Mouse (Mus musculus): ENCODE results near the gene Rbfox3. TPM values are rescaled to one million over a fixed set of nuclear protein-coding genes. Genes with fewer than 3 reads are reported as not detected.

The Rbfox3 gene
- polyA plus RNA-seq, 1 experiment = not detected

GRCm38 (mm10) chr11:118555631-118556030, 355.8 kb downstream of the Rbfox3 start:
- TF ChIP-seq CTCF (IDR thresholded peaks at IDR 0.05; ENCODE audit: low read depth, low read length) (no peak), POLR2A (IDR thresholded peaks at IDR 0.05; ENCODE audit: borderline replicate concordance, low read depth, low read length) (no peak)
- H3K4me3 ChIP-seq (ENCODE audit: insufficient read depth, low read length) = no peak overlapping the region
- no peaks in the 10 kb centered on the region for H3K4me1 ChIP-seq (ENCODE audit: control insufficient read depth, insufficient read depth, low read length)
- no peak overlapping the region for H3K27ac ChIP-seq (ENCODE audit: insufficient read depth, low read depth, low read length)

GRCm38 (mm10) chr11:118554542-118554941, 356.9 kb downstream of the Rbfox3 start:
- no peak overlapping the region for H3K4me3 ChIP-seq (ENCODE audit: insufficient read depth, low read length)
- H3K4me1 ChIP-seq (ENCODE audit: control insufficient read depth, insufficient read depth, low read length) = no peaks in the 10 kb centered on the region
- no peak for TF ChIP-seq CTCF (IDR thresholded peaks at IDR 0.05; ENCODE audit: low read depth, low read length)
- TF ChIP-seq POLR2A (IDR thresholded peaks at IDR 0.05; ENCODE audit: borderline replicate concordance, low read depth, low read length) = no peak
- H3K27ac ChIP-seq (ENCODE audit: insufficient read depth, low read depth, low read length) = no peak overlapping the region

DNA sequence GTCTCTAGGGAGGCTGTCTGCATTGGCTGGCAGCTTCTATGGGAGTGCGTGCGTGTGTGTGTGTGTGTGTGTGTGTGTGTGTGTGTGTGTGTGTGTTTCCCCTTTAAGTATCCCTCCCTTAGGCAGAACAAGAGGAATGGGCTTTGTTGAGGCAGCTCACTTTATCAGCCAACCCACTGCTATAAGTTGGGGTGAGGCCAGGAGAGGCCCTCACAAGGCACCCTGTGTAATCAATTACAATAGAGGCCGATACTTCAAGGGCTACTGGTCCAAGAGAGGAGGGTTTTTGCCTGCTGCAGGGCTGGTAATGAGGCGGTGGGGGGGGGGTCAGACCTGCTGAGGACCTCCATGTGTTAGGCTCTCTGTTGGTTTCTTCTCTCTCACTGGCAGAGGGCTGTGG, 357.5 kb downstream of the Rbfox3 start:
- H3K4me1 ChIP-seq (ENCODE audit: control insufficient read depth, insufficient read depth, low read length) = no peaks in the 10 kb centered on the region
- H3K4me3 ChIP-seq (ENCODE audit: insufficient read depth, low read length) = no peak overlapping the region
- TF ChIP-seq CTCF (IDR thresholded peaks at IDR 0.05; ENCODE audit: low read depth, low read length) (no peak), POLR2A (IDR thresholded peaks at IDR 0.05; ENCODE audit: borderline replicate concordance, low read depth, low read length) (no peak)
- H3K27ac ChIP-seq (ENCODE audit: insufficient read depth, low read depth, low read length) = no peak overlapping the region

DNA sequence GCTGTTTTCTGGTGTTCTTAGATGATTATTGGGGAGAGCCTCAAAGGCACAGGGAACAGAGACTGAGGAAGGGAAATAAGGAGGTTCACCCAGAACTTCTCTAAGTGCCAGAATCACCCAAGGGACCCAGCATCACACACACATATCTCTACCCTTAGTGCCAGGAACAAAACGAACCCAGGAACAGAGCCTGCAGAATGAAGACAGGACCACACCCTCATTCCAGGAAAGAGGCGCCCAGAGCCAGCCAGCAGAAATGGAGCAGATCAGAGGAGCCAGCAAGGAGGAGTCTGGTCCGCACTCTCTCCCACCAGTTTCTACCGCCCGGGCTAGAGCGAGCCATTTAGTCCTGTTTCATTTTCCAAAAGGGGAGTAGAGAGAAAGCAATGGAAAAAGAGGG, 358.4 kb downstream of the Rbfox3 start:
- no peaks in the 10 kb centered on the region for H3K4me1 ChIP-seq (ENCODE audit: control insufficient read depth, insufficient read depth, low read length)
- TF ChIP-seq POLR2A (IDR thresholded peaks at IDR 0.05; ENCODE audit: borderline replicate concordance, low read depth, low read length) (no peak), CTCF (IDR thresholded peaks at IDR 0.05; ENCODE audit: low read depth, low read length) (no peak)

DNA sequence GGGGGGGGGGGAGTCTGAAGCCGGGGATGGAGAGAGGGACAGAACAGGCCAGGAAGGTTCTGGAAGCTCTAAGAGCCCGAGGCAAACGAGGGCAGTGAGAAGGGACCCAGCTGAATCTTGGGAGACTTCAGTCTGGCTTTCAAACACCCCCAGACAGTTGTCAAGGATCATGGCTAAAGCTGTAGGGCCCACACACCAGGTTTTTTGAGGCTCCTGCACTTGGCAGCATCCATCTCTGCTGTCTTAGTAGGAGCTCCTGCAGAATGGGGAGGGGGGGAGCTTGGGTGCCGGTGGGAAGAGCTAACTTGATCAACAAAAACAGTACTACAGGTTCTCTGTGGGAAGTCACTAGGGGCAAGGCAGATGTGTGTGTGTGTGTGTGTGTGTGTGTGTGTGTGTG, 358.9 kb downstream of the Rbfox3 start:
- TF ChIP-seq POLR2A (IDR thresholded peaks at IDR 0.05; ENCODE audit: borderline replicate concordance, low read depth, low read length) (no peak), CTCF (IDR thresholded peaks at IDR 0.05; ENCODE audit: low read depth, low read length) (no peak)
- no peaks in the 10 kb centered on the region for H3K4me1 ChIP-seq (ENCODE audit: control insufficient read depth, insufficient read depth, low read length)
- H3K27ac ChIP-seq (ENCODE audit: insufficient read depth, low read depth, low read length) = no peak overlapping the region
- no peak overlapping the region for H3K4me3 ChIP-seq (ENCODE audit: insufficient read depth, low read length)

More for the DNA sequence above, 358.4 kb downstream of the Rbfox3 start:
- Histone ChIP-seq H3K4me3 (ENCODE audit: insufficient read depth, low read length) (no peak overlapping the region), H3K27ac (ENCODE audit: insufficient read depth, low read depth, low read length) (no peak overlapping the region)

DNA sequence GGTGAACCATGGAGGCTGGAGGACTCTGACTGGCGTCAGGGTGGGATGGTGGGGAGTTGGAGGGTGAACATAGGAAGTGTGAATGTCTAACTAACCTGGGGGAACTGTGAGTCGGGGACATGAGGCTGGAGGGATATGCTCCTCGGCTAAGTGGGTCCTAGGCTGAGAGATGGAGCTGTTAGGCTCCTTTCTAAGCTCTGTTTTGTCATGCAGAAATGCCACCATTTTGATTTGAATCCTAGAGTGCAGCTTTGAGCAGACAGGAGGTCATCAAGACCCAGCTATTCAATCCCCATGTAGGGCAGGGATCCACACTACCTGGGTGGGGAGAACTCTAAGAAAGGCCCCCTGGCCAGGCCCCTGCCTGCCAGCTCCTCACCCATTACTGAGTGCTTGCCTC, 359.7 kb downstream of the Rbfox3 start:
- Histone ChIP-seq H3K4me3 (ENCODE audit: insufficient read depth, low read length) (no peak overlapping the region), H3K27ac (ENCODE audit: insufficient read depth, low read depth, low read length) (no peak overlapping the region), H3K4me1 (ENCODE audit: control insufficient read depth, insufficient read depth, low read length) (no peaks in the 10 kb centered on the region)
- TF ChIP-seq CTCF (IDR thresholded peaks at IDR 0.05; ENCODE audit: low read depth, low read length) (no peak), POLR2A (IDR thresholded peaks at IDR 0.05; ENCODE audit: borderline replicate concordance, low read depth, low read length) (no peak)

DNA sequence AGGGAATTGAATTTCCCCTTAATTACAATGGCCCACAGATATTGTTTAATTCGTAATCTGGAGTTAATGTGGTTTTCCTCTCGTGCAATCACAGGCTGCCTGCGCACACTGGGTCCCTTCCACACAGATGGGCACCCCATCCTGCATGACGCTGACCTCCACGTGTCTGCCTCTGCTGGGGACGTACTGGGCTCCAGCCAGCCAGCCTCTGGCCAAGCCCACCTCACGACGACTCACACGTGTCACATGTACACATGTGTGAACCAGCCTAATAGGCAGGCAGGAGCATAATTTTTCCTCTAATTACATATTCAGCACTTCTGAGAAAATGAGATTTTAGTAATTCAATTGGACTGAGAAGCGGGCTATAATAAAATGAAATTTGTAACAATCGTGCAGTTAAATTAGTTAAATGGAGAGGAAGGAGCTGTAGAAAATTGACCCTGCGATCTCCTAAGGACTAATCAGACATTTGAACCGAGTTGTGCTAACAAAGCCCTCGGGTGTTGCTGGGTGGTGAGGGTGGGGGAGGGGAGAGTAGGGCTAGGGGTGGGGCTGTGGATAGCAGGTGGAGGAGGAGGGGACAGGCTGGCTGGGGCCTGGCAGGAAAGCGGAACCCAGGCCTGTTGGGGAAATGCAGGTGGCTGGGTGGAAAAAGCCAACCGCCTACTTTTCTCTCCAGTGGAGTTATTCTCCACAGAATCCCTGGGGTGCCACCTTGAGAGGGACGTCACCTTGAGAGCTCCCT, 360.4 kb downstream of the Rbfox3 start:
- no peak overlapping the region for H3K27ac ChIP-seq (ENCODE audit: insufficient read depth, low read depth, low read length)
- H3K4me3 ChIP-seq (ENCODE audit: insufficient read depth, low read length) = no peak overlapping the region
- no peak for TF ChIP-seq POLR2A (IDR thresholded peaks at IDR 0.05; ENCODE audit: borderline replicate concordance, low read depth, low read length)
- no peak for TF ChIP-seq CTCF (IDR thresholded peaks at IDR 0.05; ENCODE audit: low read depth, low read length)
- no peaks in the 10 kb centered on the region for H3K4me1 ChIP-seq (ENCODE audit: control insufficient read depth, insufficient read depth, low read length)

GRCm38 (mm10) chr11:118548242-118548641, 363.2 kb downstream of the Rbfox3 start:
- no peak overlapping the region for H3K4me3 ChIP-seq (ENCODE audit: insufficient read depth, low read length)
- TF ChIP-seq CTCF (IDR thresholded peaks at IDR 0.05; ENCODE audit: low read depth, low read length) (no peak), POLR2A (IDR thresholded peaks at IDR 0.05; ENCODE audit: borderline replicate concordance, low read depth, low read length) (no peak)
- H3K4me1 ChIP-seq (ENCODE audit: control insufficient read depth, insufficient read depth, low read length) = no peaks in the 10 kb centered on the region
- H3K27ac ChIP-seq (ENCODE audit: insufficient read depth, low read depth, low read length) = no peak overlapping the region

- TF ChIP-seq POLR2A (IDR thresholded peaks at IDR 0.05; ENCODE audit: borderline replicate concordance, low read depth, low read length) = no peak
- TF ChIP-seq CTCF (IDR thresholded peaks at IDR 0.05; ENCODE audit: low read depth, low read length) = no peak
- Histone ChIP-seq H3K27ac (ENCODE audit: insufficient read depth, low read depth, low read length) (no peak overlapping the region), H3K4me1 (ENCODE audit: control insufficient read depth, insufficient read depth, low read length) (no peaks in the 10 kb centered on the region), H3K4me3 (ENCODE audit: insufficient read depth, low read length) (no peak overlapping the region)
These were observed 365.1 kb downstream of the Rbfox3 start for GRCm38 (mm10) chr11:118546269-118546668.

GRCm38 (mm10) chr11:118545690-118546089, 365.7 kb downstream of the Rbfox3 start:
- Histone ChIP-seq H3K4me1 (ENCODE audit: control insufficient read depth, insufficient read depth, low read length) (no peaks in the 10 kb centered on the region), H3K4me3 (ENCODE audit: insufficient read depth, low read length) (no peak overlapping the region), H3K27ac (ENCODE audit: insufficient read depth, low read depth, low read length) (no peak overlapping the region)
- TF ChIP-seq POLR2A (IDR thresholded peaks at IDR 0.05; ENCODE audit: borderline replicate concordance, low read depth, low read length) (no peak), CTCF (IDR thresholded peaks at IDR 0.05; ENCODE audit: low read depth, low read length) (no peak)

All from bone marrow macrophage, adult 2 months (primary cell).